Mouse (Mus musculus): ENCODE results near the gene Bola1.

- TF ChIP-seq POLR2A (IDR thresholded peaks at IDR 0.05; ENCODE audit: insufficient read depth, low read depth, low read length) (no peak), CTCF (IDR thresholded peaks at IDR 0.05) (no peak), EP300 (IDR thresholded peaks at IDR 0.05; ENCODE audit: insufficient read depth, low read depth, low read length) (no peak)
Observed at GRCm38 (mm10) chr3:96228828-96229227, 9.3 kb upstream of the Bola1 start.

Data from heart, adult 2 months (tissue).